Mouse (Mus musculus): ENCODE results near the gene Dpp10.

Dpp10 gene

GRCm38 (mm10) chr1:123919606-123920005, 125.8 kb downstream of the Dpp10 start:
- DNase-seq (ENCODE audit: low spot score in 2 of 2) = no peak

- no peak for DNase-seq (ENCODE audit: low spot score in 2 of 2)
Measured at GRCm38 (mm10) chr1:123902628-123903027, 142.7 kb downstream of the Dpp10 start.

- DNase-seq (ENCODE audit: low spot score in 2 of 2) = no peak
Measured at GRCm38 (mm10) chr1:123901218-123901617, 144.1 kb downstream of the Dpp10 start.

GRCm38 (mm10) chr1:123887243-123887642, 158.1 kb downstream of the Dpp10 start:
- no peak for DNase-seq (ENCODE audit: low spot score in 2 of 2)

- DNase-seq (ENCODE audit: low spot score in 2 of 2) = no peak
Measured at GRCm38 (mm10) chr1:123846881-123847280, 198.5 kb downstream of the Dpp10 start.

GRCm38 (mm10) chr1:123801206-123801605, 244.2 kb downstream of the Dpp10 start:
- no peak for DNase-seq (ENCODE audit: low spot score in 2 of 2)

GRCm38 (mm10) chr1:123765511-123765910, 279.8 kb downstream of the Dpp10 start:
- no peak for DNase-seq (ENCODE audit: low spot score in 2 of 2)

- no peak for DNase-seq (ENCODE audit: low spot score in 2 of 2)
Measured at GRCm38 (mm10) chr1:123762272-123762671, 283.1 kb downstream of the Dpp10 start.

GRCm38 (mm10) chr1:123756055-123756454, 289.3 kb downstream of the Dpp10 start:
- DNase-seq (ENCODE audit: low spot score in 2 of 2) = no peak

GRCm38 (mm10) chr1:123707292-123707691, 338.1 kb downstream of the Dpp10 start:
- DNase-seq (ENCODE audit: low spot score in 2 of 2) = no peak

- DNase-seq (ENCODE audit: low spot score in 2 of 2) = no peak
Measured at GRCm38 (mm10) chr1:123658409-123658808, 386.9 kb downstream of the Dpp10 start.

GRCm38 (mm10) chr1:123656607-123657006, 388.8 kb downstream of the Dpp10 start:
- DNase-seq (ENCODE audit: low spot score in 2 of 2) = no peak

GRCm38 (mm10) chr1:123637897-123638296, 407.5 kb downstream of the Dpp10 start:
- DNase-seq (ENCODE audit: low spot score in 2 of 2) = no peak

GRCm38 (mm10) chr1:123628268-123628667, 417.1 kb downstream of the Dpp10 start:
- no peak for DNase-seq (ENCODE audit: low spot score in 2 of 2)

- DNase-seq (ENCODE audit: low spot score in 2 of 2) = no peak
Measured at GRCm38 (mm10) chr1:123584857-123585256, 460.5 kb downstream of the Dpp10 start.

- DNase-seq (ENCODE audit: low spot score in 2 of 2) = no peak
Measured at GRCm38 (mm10) chr1:123580112-123580511, 465.2 kb downstream of the Dpp10 start.

GRCm38 (mm10) chr1:123573713-123574112, 471.6 kb downstream of the Dpp10 start:
- DNase-seq (ENCODE audit: low spot score in 2 of 2) = no peak

GRCm38 (mm10) chr1:123542496-123542895, 502.9 kb downstream of the Dpp10 start:
- no peak for DNase-seq (ENCODE audit: low spot score in 2 of 2)

GRCm38 (mm10) chr1:123467729-123468128, 577.6 kb downstream of the Dpp10 start:
- DNase-seq (ENCODE audit: low spot score in 2 of 2) = no peak

GRCm38 (mm10) chr1:123414163-123414562, 631.2 kb downstream of the Dpp10 start:
- DNase-seq (ENCODE audit: low spot score in 2 of 2) = no peak

- DNase-seq (ENCODE audit: low spot score in 2 of 2) = no peak
Measured at GRCm38 (mm10) chr1:123351300-123351699, 694.1 kb downstream of the Dpp10 start.

- DNase-seq (ENCODE audit: low spot score in 2 of 2) = no peak
Measured at GRCm38 (mm10) chr1:123337877-123338276, 707.5 kb downstream of the Dpp10 start.

- no peak for DNase-seq (ENCODE audit: low spot score in 2 of 2)
Measured at GRCm38 (mm10) chr1:123316886-123317285, 728.5 kb downstream of the Dpp10 start.
